Mouse (Mus musculus): ENCODE measurements around the gene Ddost.
"Not testable (repeated sequence)": the region's sequence is repeated elsewhere in the genome, so short reads cannot be mapped to it uniquely, and the experiment has no call there.

Ddost gene

DNA sequence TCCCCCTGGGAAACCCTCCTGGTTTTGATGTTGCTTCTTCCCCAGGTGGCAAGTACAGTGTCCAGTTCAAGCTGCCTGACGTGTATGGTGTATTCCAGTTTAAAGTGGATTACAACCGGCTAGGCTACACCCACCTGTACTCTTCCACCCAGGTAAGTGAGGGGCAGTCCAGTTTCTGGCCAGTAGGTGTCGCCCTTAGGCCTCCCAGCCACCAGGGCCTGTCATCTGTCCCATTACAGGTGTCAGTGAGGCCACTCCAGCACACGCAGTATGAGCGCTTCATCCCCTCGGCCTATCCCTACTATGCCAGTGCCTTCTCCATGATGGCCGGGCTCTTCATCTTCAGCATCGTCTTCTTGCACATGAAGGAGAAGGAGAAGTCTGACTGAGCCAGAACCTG, 7.1 kb downstream of the Ddost start:
- peak; percentile 40 for DNase-seq (ENCODE audit: low read depth)

DNA sequence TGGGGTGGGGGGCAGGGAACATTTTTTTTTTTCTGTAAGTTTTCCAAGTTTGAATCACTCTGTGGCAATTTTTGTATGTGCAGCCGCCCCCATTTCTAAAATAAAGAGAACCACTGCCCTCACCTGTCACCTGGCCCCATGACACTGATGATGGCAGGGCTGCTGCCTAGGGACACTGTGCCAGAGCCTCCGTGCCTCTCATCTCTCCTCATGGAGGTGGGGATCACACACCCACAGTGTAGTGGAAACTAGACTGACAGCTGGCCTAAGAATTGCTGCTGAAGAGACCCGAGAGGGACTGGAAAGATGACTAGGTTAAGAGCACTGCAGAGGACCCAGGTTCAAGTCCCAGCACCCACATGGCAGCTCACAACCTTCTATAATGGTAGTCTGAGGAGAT, 7.6 kb downstream of the Ddost start:
- no peak for DNase-seq (ENCODE audit: low read depth)

DNA sequence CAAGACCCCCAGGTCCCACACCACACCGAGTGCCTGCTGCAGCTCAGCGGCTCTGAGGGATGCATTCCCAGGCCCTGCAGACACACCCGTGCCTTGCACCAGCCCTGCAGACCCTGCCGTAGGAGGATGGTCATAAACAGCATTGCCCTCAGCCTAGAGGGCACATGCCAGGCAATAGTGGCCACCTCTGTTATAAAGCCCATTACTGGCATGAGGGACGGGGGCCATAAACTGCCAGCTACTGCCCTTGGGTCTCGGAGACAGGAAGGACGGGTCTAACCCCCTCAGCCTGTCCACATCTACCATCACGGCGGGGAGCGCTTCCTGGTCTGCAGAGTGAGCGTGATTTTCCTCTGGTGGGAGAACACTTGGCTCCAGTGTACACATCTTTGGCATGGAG, 8.5 kb downstream of the Ddost start:
- DNase-seq (ENCODE audit: low read depth), result no peak

DNA sequence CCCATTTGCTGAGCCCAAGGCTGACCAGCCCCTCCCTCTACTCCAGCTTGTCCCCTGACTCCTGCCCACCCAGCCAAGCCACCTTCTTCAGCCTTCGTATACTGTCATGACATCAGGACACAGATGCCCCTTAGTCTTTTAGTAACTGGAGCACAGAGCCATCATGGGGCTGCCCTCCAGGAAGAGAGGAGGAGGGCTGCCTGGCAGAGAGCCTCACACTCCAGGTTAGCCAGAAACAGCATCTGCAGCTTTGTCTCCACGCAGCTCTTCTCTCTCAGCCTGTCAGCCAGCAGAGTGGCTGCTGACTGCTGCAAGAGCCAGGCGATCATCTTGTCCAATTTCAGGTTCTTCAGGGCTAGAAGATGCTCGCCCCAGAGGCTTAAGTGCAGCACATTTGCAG, 9.3 kb downstream of the Ddost start:
- DNase-seq (ENCODE audit: low read depth), result no peak

DNA sequence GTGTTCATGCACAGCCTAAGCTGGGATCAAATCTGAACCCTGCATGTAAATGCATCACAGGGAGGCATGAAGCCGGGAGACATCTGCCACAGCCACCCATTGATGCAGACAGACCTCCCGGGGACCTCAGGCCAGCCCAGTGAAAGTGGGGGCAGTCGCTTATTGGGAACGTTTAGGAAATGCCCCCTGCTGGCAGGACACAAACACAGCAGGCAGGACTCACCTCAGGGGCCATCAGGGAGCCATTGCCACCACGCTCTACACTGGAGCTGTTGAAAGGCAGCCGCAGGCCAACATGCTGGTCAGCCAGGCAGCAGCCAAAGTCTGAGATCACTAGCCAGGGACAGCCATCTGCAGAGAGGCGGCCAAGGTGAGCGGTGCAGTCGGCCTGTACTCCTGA, 11.3 kb downstream of the Ddost start:
- no peak for DNase-seq (ENCODE audit: low read depth)

DNA sequence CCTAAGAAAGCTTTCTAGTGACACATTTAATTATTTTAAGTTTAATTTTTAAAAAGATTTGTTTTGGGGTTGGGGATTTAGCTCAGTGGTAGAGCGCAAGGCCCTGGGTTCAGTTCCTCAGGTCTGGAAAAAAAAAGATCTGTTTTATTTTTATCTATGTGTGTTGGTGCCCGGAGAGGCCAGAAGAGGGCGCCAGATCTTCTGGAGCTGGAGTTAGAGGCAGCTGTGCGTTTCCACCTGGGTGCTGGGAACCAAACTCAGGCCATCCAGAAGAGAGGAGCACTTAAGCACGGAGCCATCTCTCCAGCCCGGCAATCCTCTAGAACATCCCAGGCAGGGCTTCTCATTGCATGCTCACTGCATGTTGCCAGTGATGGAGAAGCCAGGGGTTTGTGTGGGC, 11.8 kb downstream of the Ddost start:
- DNase-seq (ENCODE audit: low read depth), result no peak

DNA sequence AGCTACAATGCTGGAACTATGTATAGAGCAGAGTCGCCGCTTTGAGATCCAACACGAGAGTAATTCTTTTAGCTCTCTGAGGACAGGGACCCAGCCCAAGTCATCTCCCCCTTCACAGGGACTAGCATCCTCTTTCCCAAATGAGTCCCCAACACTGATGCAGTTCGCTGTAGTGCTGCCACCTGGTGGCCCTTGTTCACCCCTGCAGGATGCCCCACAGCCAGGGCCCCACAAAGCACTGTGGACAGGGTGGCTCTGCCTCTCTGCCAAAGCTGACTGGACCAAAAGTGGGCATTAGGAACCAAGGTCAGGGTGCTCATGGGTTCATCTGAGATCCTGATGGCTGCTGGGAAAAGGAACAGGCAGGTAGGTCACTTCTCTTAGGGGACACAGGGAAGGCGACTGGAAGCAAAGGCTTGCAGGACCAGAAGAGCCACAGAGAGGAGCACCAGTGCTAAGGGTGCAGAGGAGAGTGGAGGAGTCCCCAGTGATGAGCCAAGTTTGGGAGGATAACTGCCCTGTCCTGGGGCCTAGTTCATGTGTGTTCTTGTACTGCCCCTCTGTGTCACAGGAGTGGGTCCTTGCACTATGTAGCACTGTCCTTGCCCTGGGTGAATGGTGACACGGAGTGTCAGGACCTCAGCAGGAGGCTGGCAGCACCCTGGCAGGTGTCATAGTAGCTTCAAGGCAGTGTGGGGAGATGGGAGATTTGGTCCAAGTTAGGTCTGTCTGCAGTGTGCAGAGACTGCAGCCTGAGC, 14.2 kb downstream of the Ddost start:
- DNase-seq (ENCODE audit: low read depth), result peak; percentile 67

DNA sequence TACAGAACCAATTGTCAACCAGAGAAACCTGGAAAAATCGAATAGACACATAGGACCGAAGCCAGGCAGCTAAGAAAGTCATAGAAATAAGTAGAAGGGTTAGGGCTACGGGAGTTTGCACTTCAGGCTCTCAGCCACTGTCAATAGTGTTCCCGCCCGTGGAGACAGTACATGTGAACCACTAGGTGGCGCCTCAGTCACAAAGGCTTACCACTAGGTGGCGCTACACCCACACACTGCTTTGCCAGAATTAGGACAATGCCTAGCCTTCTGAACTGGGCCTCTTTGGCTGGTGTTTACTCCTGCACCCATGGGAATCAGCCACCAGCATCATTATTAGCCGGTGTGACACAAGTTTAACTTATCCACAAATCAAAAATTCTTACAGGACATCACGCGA, 15.0 kb downstream of the Ddost start:
- DNase-seq (ENCODE audit: low read depth), result peak; percentile 87

DNA sequence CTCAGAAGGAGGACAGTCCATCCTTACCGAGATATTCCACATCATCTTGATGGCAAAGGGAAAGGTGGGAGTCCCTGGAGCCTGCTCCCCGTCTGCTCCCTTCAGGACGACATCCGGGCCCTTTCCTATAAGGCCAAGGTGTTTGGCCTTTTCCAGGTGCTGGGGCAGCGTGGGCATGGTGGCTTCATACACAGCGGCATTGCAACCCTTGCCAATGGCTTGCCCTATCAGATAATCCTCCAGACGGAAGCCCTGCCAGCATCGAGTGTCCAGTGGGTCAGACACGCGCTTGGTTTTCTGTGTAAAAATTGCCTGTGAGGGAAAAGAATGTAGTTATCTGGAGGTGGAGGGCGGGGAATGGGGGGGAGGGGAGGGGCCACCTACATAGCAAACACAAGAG, 16.2 kb downstream of the Ddost start:
- DNase-seq (ENCODE audit: low read depth), result no peak

DNA sequence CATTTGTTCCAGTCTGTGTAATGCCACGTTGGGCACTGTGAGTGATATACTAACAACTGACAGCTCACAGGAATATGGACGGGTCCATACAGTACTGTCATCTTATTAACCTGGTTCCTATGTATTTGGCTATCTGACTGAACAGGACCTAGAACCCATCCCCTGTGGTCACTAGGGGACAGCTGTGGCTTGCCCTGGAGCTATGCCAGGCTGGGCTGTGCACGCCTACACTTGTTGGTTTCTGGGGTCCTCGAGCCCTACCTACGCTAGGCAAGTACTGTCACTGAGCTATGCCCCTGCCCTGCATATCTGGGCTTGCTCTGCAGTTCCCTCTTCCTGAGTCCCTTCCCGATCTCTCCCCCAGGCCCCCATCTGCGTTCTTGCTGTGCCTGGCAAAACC, 17.0 kb downstream of the Ddost start:
- no peak for DNase-seq (ENCODE audit: low read depth)

DNA sequence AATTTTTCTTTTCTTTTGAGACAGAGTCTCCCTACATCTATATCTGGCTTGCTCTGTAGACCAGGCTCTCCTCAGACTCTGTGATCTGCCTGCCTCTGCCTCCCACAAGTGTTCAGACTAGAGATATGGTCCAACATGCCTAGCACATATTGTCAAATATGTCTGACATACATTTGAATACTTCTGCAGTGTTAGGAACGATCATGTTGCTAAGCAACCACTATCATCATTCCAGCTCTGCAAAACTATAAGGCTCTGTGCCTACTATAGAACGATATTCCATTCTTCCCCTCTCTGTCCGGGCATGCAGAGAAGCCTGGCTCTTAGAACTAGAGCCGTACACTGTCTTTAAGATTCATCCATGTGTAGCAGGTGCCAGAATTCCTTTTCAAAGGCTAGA, 18.2 kb downstream of the Ddost start:
- DNase-seq (ENCODE audit: low read depth), result no peak

DNA sequence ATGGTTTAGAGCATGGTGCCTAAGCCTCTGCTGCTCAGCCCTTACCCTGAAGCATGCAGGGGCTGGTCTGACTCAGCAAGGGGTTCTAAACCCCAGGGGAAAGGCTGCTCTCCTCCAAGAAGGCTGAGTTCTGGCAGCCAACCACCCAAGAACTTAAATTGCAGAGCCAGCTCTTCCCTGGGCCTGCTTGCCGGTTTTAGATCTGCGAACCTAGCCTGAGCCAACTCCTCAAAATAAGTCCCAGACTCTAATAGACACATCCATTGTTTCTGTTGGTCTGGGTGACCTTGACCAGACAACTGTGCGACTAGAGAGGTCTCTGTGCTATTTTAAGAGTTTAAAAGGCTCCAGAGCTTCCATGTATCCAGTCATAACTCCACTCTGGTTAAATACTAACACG, 19.2 kb downstream of the Ddost start:
- DNase-seq (ENCODE audit: low read depth), result peak; percentile 53

DNA sequence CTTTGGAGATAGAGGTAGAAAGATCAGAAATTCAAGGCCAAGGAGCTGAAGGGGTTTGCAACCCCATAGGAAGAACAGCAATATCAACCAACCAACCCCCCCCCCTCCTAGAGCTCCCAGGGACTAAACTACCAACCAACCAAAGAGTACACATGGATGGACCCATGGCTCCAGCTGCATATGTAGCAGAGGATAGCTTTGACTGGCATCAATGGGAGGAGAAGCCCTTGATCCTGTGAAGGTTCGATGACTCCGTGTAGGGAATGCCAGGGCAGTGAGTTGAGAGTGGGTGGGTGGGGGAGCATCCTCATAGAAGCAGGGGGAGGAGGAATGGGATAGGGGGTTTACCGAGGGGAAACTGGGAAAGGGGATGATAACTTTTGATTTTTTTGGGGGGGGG, 19.9 kb downstream of the Ddost start:
- no peak for DNase-seq (ENCODE audit: low read depth)

DNA sequence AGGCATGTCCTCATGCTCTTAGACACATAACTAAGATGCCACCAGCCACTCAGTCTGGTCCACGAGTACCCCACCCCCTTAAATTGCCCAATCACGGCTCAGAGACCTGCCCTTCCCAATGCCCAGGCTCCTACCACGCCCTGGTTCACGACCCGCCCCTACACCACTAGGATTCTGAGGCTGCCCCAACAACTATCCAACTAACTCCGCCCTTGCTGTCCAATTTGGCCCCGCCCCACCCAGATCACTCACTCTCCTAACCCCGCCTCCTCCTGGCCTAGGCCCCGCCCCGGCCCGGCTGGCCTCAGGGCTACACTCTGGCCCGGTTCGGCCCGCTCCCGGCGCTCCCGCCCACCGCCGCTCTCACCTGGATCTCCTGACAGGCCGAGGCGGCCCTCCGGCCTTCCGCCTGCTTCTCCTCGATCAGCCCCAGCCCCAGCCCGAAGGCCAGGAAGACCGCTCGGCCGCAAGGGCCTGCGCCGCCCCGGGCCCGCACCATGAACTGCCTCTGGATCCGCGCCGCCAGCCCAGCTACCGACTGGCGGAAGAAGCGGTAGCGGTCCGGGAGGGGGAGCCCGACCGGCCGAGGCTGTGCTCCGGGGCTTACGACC, 21.0 kb downstream of the Ddost start:
- peak; percentile 93 for DNase-seq (ENCODE audit: low read depth)

DNA sequence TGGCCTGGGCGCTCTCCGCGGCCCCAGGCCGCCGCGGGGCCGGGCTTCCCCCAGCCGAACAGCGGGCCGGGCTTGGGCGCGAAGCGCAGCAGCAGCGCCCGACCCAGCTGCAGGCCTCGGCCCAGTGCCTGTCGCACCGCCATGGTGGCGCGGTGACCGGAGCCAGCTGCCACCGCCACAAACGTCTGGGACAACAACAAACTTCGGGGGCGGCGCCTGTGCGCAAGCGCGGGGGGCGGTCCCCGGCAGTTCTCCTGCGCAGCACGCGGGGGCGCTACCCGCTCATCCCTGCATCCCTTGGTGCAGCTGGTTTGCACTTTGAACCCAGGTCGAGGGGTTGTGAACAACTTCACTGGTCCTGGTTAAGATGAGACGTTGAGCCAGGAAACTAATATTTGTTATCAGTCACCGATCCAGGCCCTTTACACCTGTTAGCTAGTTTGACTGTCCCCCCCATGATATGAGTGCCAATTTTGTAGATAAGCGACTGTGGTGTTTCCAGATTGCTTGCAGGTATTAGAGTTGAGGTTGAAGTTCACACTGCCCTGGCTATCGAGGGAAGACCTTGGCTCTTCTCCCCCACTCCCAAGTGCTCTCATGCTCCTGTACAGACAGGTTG, 21.7 kb downstream of the Ddost start, which contains the start of gene Pink1:
Gene Pink1, minus strand, starts transcription at position 231 of the 619 bp plus-strand sequence.
- DNase-seq (ENCODE audit: low read depth), result peak; percentile 87

DNA sequence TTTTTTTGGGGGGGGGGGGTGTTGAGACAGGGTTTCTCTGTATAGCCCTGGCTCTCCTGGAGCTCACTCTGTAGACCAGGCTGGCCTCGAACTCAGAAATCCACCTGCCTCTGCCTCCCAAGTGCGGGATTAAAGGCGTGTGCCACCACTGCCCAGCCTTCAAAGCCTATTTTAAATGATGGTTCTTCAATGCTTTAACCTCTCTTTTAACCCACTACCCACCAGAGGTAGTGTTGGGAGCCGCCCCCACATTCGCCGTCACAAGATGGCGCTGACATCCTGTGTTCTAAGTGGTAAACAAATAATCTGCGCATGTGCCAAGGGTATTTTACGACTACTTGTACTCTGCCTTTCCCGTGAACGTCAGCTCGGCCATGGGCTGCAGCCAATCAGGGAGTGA, 22.6 kb downstream of the Ddost start:
- not testable (repeated sequence) for DNase-seq (ENCODE audit: low read depth)

DNA sequence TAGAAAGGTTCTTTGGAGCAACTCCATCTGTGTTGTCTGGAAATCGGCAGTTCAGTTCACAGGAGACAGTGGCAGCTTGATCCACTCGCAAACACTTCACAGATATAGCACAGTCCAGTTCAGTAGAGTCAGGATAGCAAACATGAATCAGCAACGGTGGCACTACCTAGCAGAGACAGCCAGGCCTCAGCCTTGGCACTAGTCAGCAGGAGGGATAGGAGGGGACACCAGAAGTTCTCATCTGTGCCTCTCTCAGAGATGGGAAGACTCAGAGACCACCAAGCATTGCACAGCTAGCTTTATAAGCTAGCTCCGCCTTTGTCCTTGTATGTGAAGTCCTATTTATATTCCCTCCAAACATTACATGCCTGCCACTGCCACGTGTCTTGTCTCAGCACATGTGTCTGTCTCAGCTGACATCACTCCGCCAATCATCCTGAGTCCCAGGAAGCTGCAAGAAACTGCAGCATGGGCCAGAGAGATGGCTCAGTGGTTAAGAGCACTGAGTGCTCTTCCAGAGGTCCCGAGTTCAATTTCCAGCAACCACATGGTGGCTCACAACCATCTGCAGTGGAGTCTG, 23.5 kb downstream of the Ddost start:
- no peak for DNase-seq (ENCODE audit: low read depth)

DNA sequence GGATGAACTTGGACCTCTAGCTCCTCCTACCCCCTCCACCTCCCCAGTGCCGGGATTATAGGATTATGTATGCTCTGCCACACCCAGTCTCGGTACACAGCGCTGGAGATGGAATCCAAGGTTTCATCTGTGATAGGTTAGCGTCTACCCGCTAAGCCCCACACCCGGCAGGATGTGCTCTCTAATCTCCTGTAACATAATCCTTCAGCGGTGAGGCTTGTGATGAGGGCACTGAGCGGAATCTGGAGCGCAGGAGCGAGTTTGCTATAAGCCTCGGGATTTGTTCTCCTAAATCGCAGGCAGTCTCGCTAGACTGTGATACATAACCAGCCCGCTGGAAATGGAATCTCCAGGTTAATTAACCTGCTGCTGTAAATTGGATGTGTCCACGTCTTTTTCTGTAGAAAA, 25.7 kb downstream of the Ddost start:
- no peak for DNase-seq (ENCODE audit: low read depth)

DNA sequence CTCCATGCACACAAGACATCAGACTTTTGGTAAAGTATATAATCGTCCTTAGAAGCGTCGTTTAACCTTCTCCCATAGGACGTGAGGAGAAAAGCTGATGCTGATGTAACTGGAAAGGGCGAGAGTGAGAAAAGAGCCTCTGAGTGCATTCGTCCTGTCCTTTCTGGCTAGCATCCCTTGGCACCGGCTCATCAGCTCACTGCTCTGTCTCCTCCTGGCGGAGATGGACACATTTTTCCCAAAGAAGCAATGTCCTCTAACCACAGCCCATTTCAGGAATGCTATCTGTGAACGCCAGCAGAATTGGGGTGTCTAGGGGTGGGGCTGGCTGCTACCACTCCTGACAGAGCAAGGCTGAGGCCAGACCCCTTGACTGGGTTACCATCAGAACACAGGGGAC, 27.1 kb downstream of the Ddost start:
- peak; percentile 37 for DNase-seq (ENCODE audit: low read depth)

DNA sequence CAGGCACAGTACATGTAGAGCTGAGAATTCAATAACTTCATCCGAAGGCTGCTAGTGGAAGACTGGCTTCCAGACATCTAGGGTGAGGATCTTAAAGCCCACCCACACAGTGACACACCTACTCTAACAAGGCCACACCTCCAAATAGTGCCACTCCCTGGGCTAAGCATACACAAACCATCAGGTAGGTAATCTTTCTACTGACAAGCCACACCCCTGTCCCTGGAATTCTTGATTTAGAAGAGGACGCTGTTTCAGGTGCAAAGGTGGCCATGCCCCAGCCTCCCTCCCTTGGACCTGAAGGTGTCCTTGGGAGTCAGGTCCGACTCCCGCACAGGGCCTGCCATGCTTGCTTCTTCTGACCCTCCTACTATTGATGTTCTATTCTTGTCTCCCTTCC, 28.6 kb downstream of the Ddost start:
- DNase-seq (ENCODE audit: low read depth), result no peak

DNA sequence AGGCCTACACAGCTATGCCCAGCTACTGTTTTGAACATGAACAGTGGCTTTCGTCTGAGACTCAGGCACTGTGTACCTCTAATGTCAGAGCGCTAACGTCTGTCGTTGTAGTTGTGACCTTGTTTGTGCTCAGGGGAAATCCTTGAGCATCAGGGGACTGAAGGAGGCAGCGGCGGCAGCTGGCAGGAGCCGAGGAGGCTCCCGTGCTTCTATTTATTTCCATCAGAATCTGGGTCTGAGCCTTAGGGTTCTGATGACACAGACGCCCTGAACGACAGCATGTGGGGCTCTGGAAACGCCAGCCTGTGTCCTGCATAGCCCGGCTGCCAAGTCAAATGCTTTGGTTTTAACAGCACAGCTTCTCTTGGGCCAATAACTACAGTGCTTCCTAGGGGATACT, 30.5 kb downstream of the Ddost start:
- DNase-seq (ENCODE audit: low read depth), result no peak

DNA sequence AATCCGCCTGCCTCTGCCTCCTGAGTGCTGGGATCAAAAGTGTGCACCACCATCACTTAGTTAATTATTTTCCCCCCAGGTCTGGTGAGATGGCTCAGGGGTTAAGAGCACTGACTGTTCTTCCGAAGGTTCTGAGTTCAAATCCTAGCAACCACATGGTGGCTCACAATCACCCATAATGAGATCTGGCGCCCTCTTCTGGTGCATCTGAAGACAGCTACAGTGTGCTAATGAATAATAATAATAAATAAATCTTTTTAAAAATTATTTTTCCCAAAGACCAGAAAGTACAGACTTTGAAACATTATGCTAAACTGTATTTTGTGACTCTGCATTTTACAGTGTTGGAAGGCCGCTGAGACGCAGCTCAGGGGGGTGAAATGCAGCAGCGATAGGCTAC, 31.1 kb downstream of the Ddost start:
- no peak for DNase-seq (ENCODE audit: low read depth)

DNA sequence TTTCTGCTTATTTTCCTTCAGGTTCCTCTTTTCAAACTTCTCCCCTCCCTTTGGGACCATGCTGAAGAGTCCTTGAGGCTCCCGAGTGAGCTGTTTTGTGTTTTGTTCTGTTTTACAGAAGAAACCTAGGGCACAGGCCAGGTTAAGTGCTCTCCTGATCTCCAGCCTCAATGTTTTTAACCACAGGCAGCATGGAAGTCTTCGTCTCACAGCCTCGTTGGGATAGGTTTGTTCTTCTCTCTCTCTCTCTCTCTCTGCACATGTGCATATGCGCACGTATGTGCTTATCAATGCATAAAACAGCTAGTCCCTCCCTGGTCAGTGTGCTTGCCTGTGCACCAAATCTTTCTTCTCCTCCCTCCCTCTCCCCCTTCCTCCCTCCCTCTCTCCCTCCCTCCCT, 32.3 kb downstream of the Ddost start:
- no peak for DNase-seq (ENCODE audit: low read depth)
